Mouse (Mus musculus): ENCODE data around the gene Fmnl3.

- peak; percentile 42 for TF ChIP-seq CTCF (IDR thresholded peaks at IDR 0.05; ENCODE audit: low read depth)
- no peak for TF ChIP-seq EP300 (optimal IDR thresholded peaks at IDR 0.05)
Measured at GRCm38 (mm10) chr15:99392486-99393385, 22.5 kb upstream of the Fmnl3 start, which contains the start of gene Tmbim6.
